Mouse (Mus musculus) E14TG2a.4 (cell line): ENCODE measurements at regions not wholly inside any gene's neighbourhood (a gene's known extent, or its start where the extent isn't known, plus 50 kb on each side); places are given as distances from the start of the nearest gene placed in this dataset.

Experiments used
- CTCF ChIP-seq: conservative IDR thresholded peaks from 2 replicates; pipeline ENCODE4 v1.5.1; 2014; ENCODE audit warnings: low read length
- NANOG ChIP-seq: IDR thresholded peaks from 2 replicates; pipeline ENCODE4 v1.6.1; 2014; ENCODE audit warnings: borderline replicate concordance, low read length, mixed read lengths
- POU5F1 ChIP-seq: IDR thresholded peaks from 2 replicates; pipeline ENCODE4 v1.6.1; 2014; ENCODE audit warnings: low read length, borderline replicate concordance

- TF ChIP-seq CTCF (no peak), NANOG (no peak), POU5F1 (no peak)
Observed at GRCm38 (mm10) chr6:50840826-50841225, 186.6 kb upstream of the Npvf start.
